Mouse (Mus musculus) lung, postnatal 0 days (tissue): ENCODE measurements around the gene Farp1. TPM values are rescaled to one million over a fixed set of nuclear protein-coding genes. Genes with fewer than 3 reads are reported as not detected.

ENCODE experiments used
- ATAC-seq: fragments of 200-750 bp; cut with Nextera tagmentation; 2 replicates; pipeline ENCODE4 v1.8.0; 2017; ENCODE audit warnings: moderate library complexity
- DNase-seq: peaks from one replicate; pipeline ENCODE4 v3.0.0-alpha.2; 2016; ENCODE audit warnings: low spot score
- H3K27ac ChIP-seq: fragments of 300-500 bp; sonication (generic); 2 replicates; pipeline ENCODE4 v1.5.1; 2014; ENCODE audit warnings: antibody characterized with exemption, mild to moderate bottlenecking, low read length, mixed read lengths
- H3K27me3 ChIP-seq: fragments of 300-500 bp; sonication (generic); replicated peaks from 2 replicates; pipeline ENCODE4 v1.6.1; 2014; ENCODE audit warnings: low read length, mixed read lengths; ENCODE audit not compliant: insufficient read depth
- H3K36me3 ChIP-seq: fragments of 300-500 bp; sonication (generic); 2 replicates; pipeline ENCODE4 v1.6.1; 2014; ENCODE audit warnings: low read length, mixed read lengths; ENCODE audit not compliant: insufficient read depth
- H3K4me1 ChIP-seq: fragments of 300-500 bp; sonication (generic); 2 replicates; pipeline ENCODE4 v1.6.1; 2014; ENCODE audit warnings: antibody characterized with exemption, low read depth, low read length, mixed read lengths; ENCODE audit not compliant: insufficient read depth
- H3K4me2 ChIP-seq: fragments of 300-500 bp; sonication (generic); replicated peaks from 2 replicates; pipeline ENCODE4 v1.6.1; 2014; ENCODE audit warnings: low read depth, mild to moderate bottlenecking, low read length, moderate library complexity, mixed read lengths
- H3K4me3 ChIP-seq: fragments of 300-500 bp; sonication (generic); 2 replicates; pipeline ENCODE4 v1.5.1; 2014; ENCODE audit warnings: low read depth, low read length
- H3K9ac ChIP-seq: fragments of 300-500 bp; sonication (generic); replicated peaks from 2 replicates; pipeline ENCODE4 v1.6.1; 2014; ENCODE audit warnings: low read depth, mild to moderate bottlenecking
- H3K9me3 ChIP-seq: fragments of 300-500 bp; sonication (generic); 2 replicates; pipeline ENCODE4 v1.6.1; 2016; ENCODE audit warnings: low read length, mixed read lengths
- CTCF ChIP-seq: IDR thresholded peaks from 2 replicates; pipeline ENCODE4 v1.5.1; 2016; ENCODE audit warnings: antibody characterized with exemption, mild to moderate bottlenecking
- EP300 ChIP-seq: IDR thresholded peaks from 2 replicates; pipeline ENCODE4 v1.6.1; 2016; ENCODE audit warnings: antibody characterized with exemption, mild to moderate bottlenecking, control low read depth
- WGBS: fragments of 180-500 bp; shearing (Covaris S2); extraction: QIAGEN DNeasy Blood & Tissue Kit; methylation state at CpG from one replicate; pipeline ENCODE4 v1.1.7; 2014; 5-methylcytosine and 5-hydroxymethylcytosine counted together
- polyA plus RNA-seq: library from polyadenylated mRNA; unstranded; fragments of >200 nt; fragmentation: Nextera tagmentation; extraction: Ambion mirVana; gene quantifications from 2 replicates; pipeline ENCODE4 v1.2.1, GENCODE M21; 2015

Farp1 gene
- polyA plus RNA-seq, 1 experiment from 2014 or later: 17.9 TPM

GRCm38 (mm10) chr14:121246048-121246731, 211.2 kb downstream of the Farp1 start:
- DNase-seq (peak; percentile 41), ATAC-seq (peak; percentile 56)
- Histone ChIP-seq H3K4me1 (no peaks in the 10 kb centered on the region), H3K9ac (no peak overlapping the region), H3K9me3 (no peaks in the 10 kb centered on the region), H3K27ac (no peak overlapping the region), H3K36me3 (peaks cover 18% of the 10 kb centered on the region; the same call in 1 of the 2 replicates), H3K27me3 (no peaks in the 10 kb centered on the region), H3K4me2 (no peak overlapping the region), H3K4me3 (no peak overlapping the region)
- 66% methylated on average over 14 of the region's 14 CpGs for WGBS
- TF ChIP-seq CTCF (no peak), EP300 (no peak)

GRCm38 (mm10) chr14:121247287-121247686, 212.3 kb downstream of the Farp1 start:
- TF ChIP-seq CTCF: no peak
- no peak for TF ChIP-seq EP300
- Histone ChIP-seq H3K36me3 (peaks cover 17% of the 10 kb centered on the region; the same call in 1 of the 2 replicates), H3K9me3 (no peaks in the 10 kb centered on the region), H3K9ac (no peak overlapping the region), H3K27ac (no peak overlapping the region), H3K27me3 (no peaks in the 10 kb centered on the region), H3K4me3 (no peak overlapping the region), H3K4me2 (no peak overlapping the region), H3K4me1 (no peaks in the 10 kb centered on the region)
- ATAC-seq: no peak
- peak; percentile 55 for DNase-seq
- 61% methylated on average over 7 of the region's 7 CpGs for whole genome bisulfite sequencing

DNA sequence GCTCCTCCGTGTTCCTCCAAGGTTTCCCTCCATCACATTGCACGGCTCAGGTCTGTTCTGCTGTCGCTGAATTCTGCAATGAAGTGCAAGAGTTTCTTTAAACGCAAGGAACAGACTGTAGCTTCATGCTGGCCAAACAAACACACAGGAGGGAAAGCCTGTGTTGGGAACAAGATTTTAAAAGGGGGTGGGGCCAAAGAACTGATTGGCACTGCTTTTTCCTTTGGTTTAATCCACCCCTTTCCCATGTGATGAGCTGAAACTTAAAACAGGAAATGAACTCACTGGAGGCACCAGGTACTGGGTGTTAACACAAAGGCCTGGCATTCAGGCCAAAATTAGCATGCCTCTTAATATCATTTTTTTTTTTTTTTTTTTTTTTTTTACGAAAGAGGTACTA, 213.3 kb downstream of the Farp1 start:
- H3K36me3 ChIP-seq: peaks cover 14% of the 10 kb centered on the region; the same call in 1 of the 2 replicates
- no peak overlapping the region for H3K4me3 ChIP-seq
- ATAC-seq (no peak), DNase-seq (peak; percentile 39)
- no peaks in the 10 kb centered on the region for H3K27me3 ChIP-seq
- TF ChIP-seq EP300: no peak
- no peak for TF ChIP-seq CTCF
- no peaks in the 10 kb centered on the region for H3K4me1 ChIP-seq
- no peak overlapping the region for H3K9ac ChIP-seq
- H3K4me2 ChIP-seq: no peak overlapping the region
- H3K27ac ChIP-seq: no peak overlapping the region
- no peaks in the 10 kb centered on the region for H3K9me3 ChIP-seq
- WGBS: 74% methylated on average over 5 of the region's 5 CpGs

- TF ChIP-seq EP300 (no peak), CTCF (no peak)
- no peak for ATAC-seq
- no peaks in the 10 kb centered on the region for H3K27me3 ChIP-seq
- no peak overlapping the region for H3K9ac ChIP-seq
- no peak overlapping the region for H3K4me3 ChIP-seq
- no peak overlapping the region for H3K27ac ChIP-seq
- WGBS: 82% methylated on average over 5 of the region's 5 CpGs
- H3K4me1 ChIP-seq: no peaks in the 10 kb centered on the region
- H3K36me3 ChIP-seq: peaks cover 17% of the 10 kb centered on the region; the same call in 1 of the 2 replicates
- DNase-seq: no peak
- H3K4me2 ChIP-seq: no peak overlapping the region
- H3K9me3 ChIP-seq: no peaks in the 10 kb centered on the region
Observed at GRCm38 (mm10) chr14:121251099-121251498, 216.1 kb downstream of the Farp1 start.

- no peaks in the 10 kb centered on the region for H3K9me3 ChIP-seq
- TF ChIP-seq EP300: 0 out of 2 replicates have a peak, but pooled peaks have one; percentile 5
- TF ChIP-seq CTCF: no peak
- H3K27me3 ChIP-seq: no peaks in the 10 kb centered on the region
- DNase-seq (no peak), ATAC-seq (no peak)
- H3K27ac ChIP-seq: no peak overlapping the region
- no peaks in the 10 kb centered on the region for H3K4me1 ChIP-seq
- WGBS: 35% methylated on average over 4 of the region's 4 CpGs
- no peak overlapping the region for H3K9ac ChIP-seq
- no peak overlapping the region for H3K4me2 ChIP-seq
- no peak overlapping the region for H3K4me3 ChIP-seq
- H3K36me3 ChIP-seq: peaks cover 17% of the 10 kb centered on the region; the same call in 1 of the 2 replicates
Observed at GRCm38 (mm10) chr14:121251708-121252107, 216.7 kb downstream of the Farp1 start.

GRCm38 (mm10) chr14:121252542-121252941, 217.5 kb downstream of the Farp1 start:
- H3K4me2 ChIP-seq: no peak overlapping the region
- H3K9ac ChIP-seq: no peak overlapping the region
- TF ChIP-seq EP300 (no peak), CTCF (no peak)
- no peaks in the 10 kb centered on the region for H3K9me3 ChIP-seq
- H3K4me3 ChIP-seq: no peak overlapping the region
- peaks cover 17% of the 10 kb centered on the region; the same call in 1 of the 2 replicates for H3K36me3 ChIP-seq
- no peak for ATAC-seq
- 84% methylated on average over 10 of the region's 10 CpGs for WGBS
- no peaks in the 10 kb centered on the region for H3K4me1 ChIP-seq
- DNase-seq: no peak
- no peaks in the 10 kb centered on the region for H3K27me3 ChIP-seq
- no peak overlapping the region for H3K27ac ChIP-seq
